Mouse (Mus musculus): ENCODE measurements around the gene Hoxd11. TPM values are rescaled to one million over a fixed set of nuclear protein-coding genes. Genes with fewer than 3 reads are reported as not detected.

The Hoxd11 gene
- polyA plus RNA-seq, 1 experiment from 2014 or later = 31.0 TPM

GRCm38 (mm10) chr2:74657251-74658023, 21.9 kb upstream of the Hoxd11 start:
- Histone ChIP-seq H3K4me3 (peak overlapping the region; percentile 48), H3K27ac (peak overlapping the region; percentile 73; the same call in 1 of the 2 replicates), H3K4me1 (peaks cover 48% of the 10 kb centered on the region), H3K9me3 (replicated peaks) (no peaks in the 10 kb centered on the region), H3K27me3 (ENCODE audit: low read depth, poor library complexity, severe bottlenecking) (peaks cover 99% of the 10 kb centered on the region), H3K36me3 (no peaks in the 10 kb centered on the region)
- WGBS = 3% methylated on average over 62 of the region's 62 CpGs
- peak; percentile 77 for DNase-seq (ENCODE audit: low spot score)

- WGBS = under 1% methylated on average over 15 of the region's 15 CpGs
- DNase-seq (ENCODE audit: low spot score) = no peak
- no peaks in the 10 kb centered on the region for H3K36me3 ChIP-seq
- H3K27me3 ChIP-seq (ENCODE audit: low read depth, poor library complexity, severe bottlenecking) = peaks cover 99% of the 10 kb centered on the region
- no peaks in the 10 kb centered on the region for H3K9me3 ChIP-seq (replicated peaks)
- peaks cover 49% of the 10 kb centered on the region for H3K4me1 ChIP-seq
- peak overlapping the region; percentile 48 for H3K4me3 ChIP-seq
- peak overlapping the region; percentile 73 for H3K27ac ChIP-seq
These were observed 21.2 kb upstream of the Hoxd11 start for GRCm38 (mm10) chr2:74658024-74658666.

DNA sequence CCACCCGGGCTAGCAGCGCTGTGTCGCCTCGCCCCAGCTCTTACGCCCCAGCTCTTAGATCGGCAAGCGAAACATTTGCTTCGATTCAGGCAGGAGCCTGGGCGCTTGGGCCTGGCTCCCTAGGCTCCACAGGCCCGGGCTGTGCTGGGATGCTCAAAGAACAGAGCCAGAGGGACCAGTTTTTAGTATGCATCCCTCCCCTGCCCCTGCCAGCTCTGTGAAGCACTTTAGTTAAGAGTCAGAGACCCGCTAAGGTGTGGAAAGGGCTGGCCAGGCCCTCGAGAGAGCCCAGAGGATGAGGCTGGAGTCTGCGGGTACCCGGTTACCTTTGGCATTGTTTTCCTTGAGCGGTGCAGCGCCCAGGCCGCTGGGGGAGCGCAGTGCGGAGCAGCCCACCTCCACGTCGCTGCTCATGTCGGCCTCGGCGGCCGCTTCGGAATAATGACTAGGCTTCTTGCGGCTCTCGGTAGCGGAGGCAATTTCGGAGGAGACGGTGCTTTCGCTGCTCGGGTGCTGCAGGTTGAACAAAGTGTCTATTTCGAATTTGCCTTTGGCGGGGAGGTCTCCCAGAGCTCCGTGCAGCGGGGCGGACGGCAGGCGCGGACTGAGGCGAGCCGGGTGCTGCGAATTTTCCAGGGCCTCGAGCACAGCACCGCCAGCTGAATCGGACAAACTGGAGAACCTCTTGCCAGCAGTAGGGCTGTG, 20.5 kb upstream of the Hoxd11 start:
- peaks cover 54% of the 10 kb centered on the region for H3K4me1 ChIP-seq
- H3K36me3 ChIP-seq = no peaks in the 10 kb centered on the region
- DNase-seq (ENCODE audit: low spot score) = peak; percentile 78
- H3K4me3 ChIP-seq = peak overlapping the region; percentile 48
- H3K27ac ChIP-seq = peak overlapping the region; percentile 73
- no peaks in the 10 kb centered on the region for H3K9me3 ChIP-seq (replicated peaks)
- WGBS = under 1% methylated on average over 47 of the region's 47 CpGs
- H3K27me3 ChIP-seq (ENCODE audit: low read depth, poor library complexity, severe bottlenecking) = peaks cover 100% of the 10 kb centered on the region

DNA sequence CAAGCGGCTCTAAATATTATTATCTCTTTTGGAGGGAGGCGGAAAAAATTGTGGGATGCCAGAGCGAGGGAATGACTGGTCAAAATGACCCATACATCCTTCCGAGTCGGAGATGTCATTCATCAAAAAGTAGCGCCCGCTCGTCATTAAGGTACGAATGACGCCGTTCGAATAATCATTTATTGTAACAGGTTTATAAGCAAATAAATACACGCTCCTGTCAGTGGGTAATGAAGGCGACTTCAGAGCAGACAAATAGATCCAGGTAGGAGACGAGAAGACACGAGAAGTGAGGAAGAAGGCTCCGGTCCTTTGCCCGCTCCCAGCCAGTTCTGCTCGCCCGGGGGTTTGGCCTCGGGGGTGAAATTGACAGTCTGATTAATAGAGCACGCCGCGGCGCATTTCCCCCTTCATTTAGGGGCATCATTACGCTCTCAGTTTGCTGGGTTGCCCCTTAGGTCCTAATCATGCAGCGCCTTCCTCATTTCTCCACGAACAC, 19.8 kb upstream of the Hoxd11 start, which contains the start of gene Evx2:
Evx2 (minus strand) TSS at position 51 of the 499 bp plus-strand sequence.
- peak; percentile 65 for DNase-seq (ENCODE audit: low spot score)
- under 1% methylated on average over 28 of the region's 28 CpGs for WGBS
- Histone ChIP-seq H3K4me3 (peak within 1 kb of the TSS; percentile 48), H3K27ac (peak within 1 kb of the TSS; percentile 73), H3K36me3 (no peaks in the 10 kb centered on the region), H3K9me3 (replicated peaks) (no peaks in the 10 kb centered on the region), H3K27me3 (ENCODE audit: low read depth, poor library complexity, severe bottlenecking) (peaks cover 100% of the 10 kb centered on the region), H3K4me1 (peaks cover 54% of the 10 kb centered on the region)

- Histone ChIP-seq H3K4me3 (peak overlapping the region; percentile 48), H3K36me3 (no peaks in the 10 kb centered on the region), H3K9me3 (replicated peaks) (no peaks in the 10 kb centered on the region), H3K27me3 (ENCODE audit: low read depth, poor library complexity, severe bottlenecking) (peaks cover 100% of the 10 kb centered on the region), H3K4me1 (peaks cover 44% of the 10 kb centered on the region), H3K27ac (peak overlapping the region; percentile 56; the same call in 1 of the 2 replicates)
- DNase-seq (ENCODE audit: low spot score) = peak; percentile 59
- WGBS = 1% methylated on average over 30 of the region's 30 CpGs
These were observed 18.7 kb upstream of the Hoxd11 start for GRCm38 (mm10) chr2:74660421-74661375.

- peak; percentile 87 for DNase-seq (ENCODE audit: low spot score)
- WGBS = under 1% methylated on average over 14 of the region's 14 CpGs
These were observed 17.7 kb upstream of the Hoxd11 start for GRCm38 (mm10) chr2:74661685-74662084.

DNA sequence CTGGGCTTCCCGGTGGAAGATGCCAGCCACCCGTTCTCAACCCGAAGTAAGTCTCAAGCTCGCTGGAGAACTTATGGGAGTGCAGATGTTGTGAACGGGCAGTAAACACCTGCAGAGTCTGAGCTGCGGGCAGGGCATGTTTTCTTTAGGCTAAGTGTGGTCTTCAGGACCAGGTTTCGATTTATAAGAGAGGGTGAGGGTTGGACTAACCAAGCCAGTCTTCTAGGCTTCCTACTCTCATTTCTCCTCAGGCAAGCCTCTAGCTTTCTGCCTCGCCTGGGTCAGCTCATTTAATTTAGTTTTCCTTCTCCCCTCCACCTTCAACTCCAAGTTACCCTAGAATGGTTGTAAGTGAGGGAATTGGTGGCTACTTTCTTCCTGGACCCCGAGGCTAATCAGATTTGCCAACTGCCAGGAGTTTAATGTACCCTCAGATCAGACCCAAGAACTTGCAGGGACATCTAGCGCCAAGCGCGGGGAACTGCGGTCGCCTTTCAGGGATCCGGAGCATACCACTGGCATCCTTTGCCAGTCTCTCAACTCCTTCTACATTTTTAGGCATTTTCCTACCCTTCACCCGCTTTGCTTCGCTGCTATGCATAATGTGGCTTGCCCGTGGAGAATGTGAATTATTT, 15.9 kb upstream of the Hoxd11 start:
- H3K27ac ChIP-seq = no peak overlapping the region
- WGBS = 4% methylated on average over 18 of the region's 18 CpGs
- H3K4me3 ChIP-seq = peak overlapping the region; percentile 22; the same call in 1 of the 2 replicates
- DNase-seq (ENCODE audit: low spot score) = peak; percentile 77
- peaks cover 100% of the 10 kb centered on the region for H3K27me3 ChIP-seq (ENCODE audit: low read depth, poor library complexity, severe bottlenecking)
- H3K36me3 ChIP-seq = no peaks in the 10 kb centered on the region
- H3K4me1 ChIP-seq = peaks cover 41% of the 10 kb centered on the region
- no peaks in the 10 kb centered on the region for H3K9me3 ChIP-seq (replicated peaks)

More at GRCm38 (mm10) chr2:74661685-74662084, 17.7 kb upstream of the Hoxd11 start:
- Histone ChIP-seq H3K4me3 (peak overlapping the region; percentile 28; the same call in 1 of the 2 replicates), H3K4me1 (peaks cover 37% of the 10 kb centered on the region), H3K9me3 (replicated peaks) (no peaks in the 10 kb centered on the region), H3K27me3 (ENCODE audit: low read depth, poor library complexity, severe bottlenecking) (peaks cover 100% of the 10 kb centered on the region), H3K36me3 (no peaks in the 10 kb centered on the region), H3K27ac (no peak overlapping the region; the same call in 1 of the 2 replicates)

- WGBS = 3% methylated on average over 7 of the region's 7 CpGs
- peaks cover 45% of the 10 kb centered on the region for H3K4me1 ChIP-seq
- H3K36me3 ChIP-seq = no peaks in the 10 kb centered on the region
- DNase-seq (ENCODE audit: low spot score) = peak; percentile 44
- H3K27me3 ChIP-seq (ENCODE audit: low read depth, poor library complexity, severe bottlenecking) = peaks cover 100% of the 10 kb centered on the region
- no peaks in the 10 kb centered on the region for H3K9me3 ChIP-seq (replicated peaks)
- H3K4me3 ChIP-seq = peak overlapping the region; percentile 21; the same call in 1 of the 2 replicates
- H3K27ac ChIP-seq = no peak overlapping the region
These were observed 12.9 kb upstream of the Hoxd11 start for GRCm38 (mm10) chr2:74666411-74666810.

DNA sequence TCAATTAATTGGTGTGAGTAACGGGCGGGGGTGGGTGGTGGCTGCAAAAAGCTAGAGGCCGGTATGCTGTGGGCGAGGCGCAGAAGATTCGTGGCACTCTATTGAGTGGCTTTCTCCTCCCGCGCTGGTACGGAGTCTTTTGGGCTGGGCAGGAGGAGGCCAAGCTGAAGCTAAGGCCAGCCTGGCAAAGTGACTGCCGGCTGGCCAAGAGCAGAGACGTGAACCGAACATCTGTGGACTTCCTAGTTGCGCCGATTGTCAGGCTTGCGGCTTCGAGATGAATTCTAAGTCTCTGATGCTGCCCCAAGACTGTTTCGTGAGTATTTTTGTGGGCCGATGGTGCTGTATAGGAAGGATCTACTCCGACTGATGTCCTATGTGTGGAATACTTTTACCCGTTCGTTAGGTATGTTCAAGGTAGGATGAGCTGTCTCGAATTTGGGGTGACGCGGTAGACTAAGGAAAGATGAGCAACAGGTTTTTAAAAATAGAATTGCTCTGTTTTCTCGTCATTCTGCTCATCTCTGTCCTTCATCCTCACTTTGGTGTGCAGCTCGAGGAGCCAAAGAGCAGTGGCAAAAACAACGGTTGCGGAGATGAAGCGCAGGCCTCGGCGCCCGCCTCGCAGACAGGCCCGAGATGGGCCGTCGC, 12.0 kb upstream of the Hoxd11 start:
- Histone ChIP-seq H3K27ac (peak overlapping the region; percentile 90), H3K4me3 (peak overlapping the region; percentile 80), H3K36me3 (no peaks in the 10 kb centered on the region), H3K27me3 (ENCODE audit: low read depth, poor library complexity, severe bottlenecking) (peaks cover 100% of the 10 kb centered on the region), H3K9me3 (replicated peaks) (no peaks in the 10 kb centered on the region), H3K4me1 (peaks cover 48% of the 10 kb centered on the region)
- 1% methylated on average over 36 of the region's 36 CpGs for WGBS
- DNase-seq (ENCODE audit: low spot score) = peak; percentile 76

DNA sequence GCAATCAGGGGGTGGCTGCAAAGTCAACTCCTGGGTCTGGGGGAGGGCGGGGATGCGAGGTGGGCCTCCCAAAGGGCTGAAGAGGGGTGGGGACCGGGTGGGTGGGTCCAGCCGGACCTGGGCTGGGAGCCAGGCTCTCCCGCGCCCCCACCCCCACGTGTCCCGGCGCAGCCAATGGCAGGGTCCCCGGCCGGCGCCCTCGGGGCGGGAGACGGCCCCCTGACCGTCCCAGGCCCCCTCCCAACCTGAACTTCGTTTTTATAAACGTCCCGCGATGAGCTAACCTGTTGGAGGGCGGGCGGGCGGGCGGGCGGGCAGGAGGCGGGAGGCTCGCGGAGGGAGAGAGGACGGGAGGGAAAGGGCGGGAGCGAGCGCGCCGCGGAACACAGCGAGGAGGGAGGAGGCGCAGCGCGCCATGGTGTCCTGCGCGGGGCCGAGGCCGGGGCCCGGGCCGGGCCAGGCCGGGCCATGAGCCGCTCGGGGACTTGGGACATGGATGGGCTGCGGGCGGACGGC, 11.5 kb upstream of the Hoxd11 start, which contains the start of gene Hoxd13:
Hoxd13 (plus strand) TSS at position 469 of the 516 bp plus-strand sequence.
- WGBS = under 1% methylated on average over 41 of the region's 51 CpGs
- Histone ChIP-seq H3K9me3 (replicated peaks) (no peaks in the 10 kb centered on the region), H3K4me1 (peaks cover 53% of the 10 kb centered on the region), H3K27ac (peak within 1 kb of the TSS; percentile 90), H3K27me3 (ENCODE audit: low read depth, poor library complexity, severe bottlenecking) (peaks cover 100% of the 10 kb centered on the region), H3K4me3 (peak within 1 kb of the TSS; percentile 80), H3K36me3 (no peaks in the 10 kb centered on the region)
- peak; percentile 78 for DNase-seq (ENCODE audit: low spot score)

Measured in limb, embryonic 10.5 days (tissue).